Mouse (Mus musculus) bone marrow macrophage, adult 2 months (primary cell): ENCODE data around the gene Hoxd8. TPM values are rescaled to one million over a fixed set of nuclear protein-coding genes. Genes with fewer than 3 reads are reported as not detected.

Experiments
- H3K27ac ChIP-seq: 2 replicates; pipeline ENCODE4 v1.5.1; 2012; ENCODE audit warnings: low read depth, low read length; ENCODE audit not compliant: insufficient read depth
- H3K4me1 ChIP-seq: 2 replicates; pipeline ENCODE4 v1.6.1; 2012; ENCODE audit warnings: low read length; ENCODE audit not compliant: control insufficient read depth, insufficient read depth
- H3K4me3 ChIP-seq: 2 replicates; pipeline ENCODE4 v1.5.1; 2012; ENCODE audit warnings: mild to moderate bottlenecking, low read length, moderate library complexity; ENCODE audit not compliant: insufficient read depth
- CTCF ChIP-seq: IDR thresholded peaks from 2 replicates; pipeline ENCODE4 v1.5.1; 2012; ENCODE audit warnings: low read depth, mild to moderate bottlenecking, low read length, moderate library complexity
- POLR2A ChIP-seq: IDR thresholded peaks from 2 replicates; pipeline ENCODE4 v1.6.1; 2012; ENCODE audit warnings: mild to moderate bottlenecking, low read depth, low read length, borderline replicate concordance
- polyA plus RNA-seq: library from polyadenylated mRNA; stranded (reverse); fragments of >200 nt; gene quantifications from 2 replicates; pipeline ENCODE4 v1.2.4, GENCODE M21; 2012; ENCODE audit not compliant: missing spikeins, insufficient read depth, insufficient read length

Hoxd8 gene
- polyA plus RNA-seq, 1 experiment = not detected

GRCm38 (mm10) chr2:74685059-74685603 lies 19.3 kb upstream of the Hoxd8 start:
- Histone ChIP-seq H3K4me3 (no peak overlapping the region), H3K27ac (no peak overlapping the region), H3K4me1 (no peaks in the 10 kb centered on the region)
- TF ChIP-seq POLR2A = no peak
- no peak for TF ChIP-seq CTCF

- H3K4me3 ChIP-seq = no peak overlapping the region
- TF ChIP-seq POLR2A (no peak), CTCF (no peak)
- no peaks in the 10 kb centered on the region for H3K4me1 ChIP-seq
- no peak overlapping the region for H3K27ac ChIP-seq
Observed at GRCm38 (mm10) chr2:74686301-74686987, 18.0 kb upstream of the Hoxd8 start.

- no peak for TF ChIP-seq POLR2A
- no peak for TF ChIP-seq CTCF
- no peaks in the 10 kb centered on the region for H3K4me1 ChIP-seq
- no peak overlapping the region for H3K27ac ChIP-seq
- H3K4me3 ChIP-seq = no peak overlapping the region
Observed at GRCm38 (mm10) chr2:74686988-74687697, 17.3 kb upstream of the Hoxd8 start.

DNA sequence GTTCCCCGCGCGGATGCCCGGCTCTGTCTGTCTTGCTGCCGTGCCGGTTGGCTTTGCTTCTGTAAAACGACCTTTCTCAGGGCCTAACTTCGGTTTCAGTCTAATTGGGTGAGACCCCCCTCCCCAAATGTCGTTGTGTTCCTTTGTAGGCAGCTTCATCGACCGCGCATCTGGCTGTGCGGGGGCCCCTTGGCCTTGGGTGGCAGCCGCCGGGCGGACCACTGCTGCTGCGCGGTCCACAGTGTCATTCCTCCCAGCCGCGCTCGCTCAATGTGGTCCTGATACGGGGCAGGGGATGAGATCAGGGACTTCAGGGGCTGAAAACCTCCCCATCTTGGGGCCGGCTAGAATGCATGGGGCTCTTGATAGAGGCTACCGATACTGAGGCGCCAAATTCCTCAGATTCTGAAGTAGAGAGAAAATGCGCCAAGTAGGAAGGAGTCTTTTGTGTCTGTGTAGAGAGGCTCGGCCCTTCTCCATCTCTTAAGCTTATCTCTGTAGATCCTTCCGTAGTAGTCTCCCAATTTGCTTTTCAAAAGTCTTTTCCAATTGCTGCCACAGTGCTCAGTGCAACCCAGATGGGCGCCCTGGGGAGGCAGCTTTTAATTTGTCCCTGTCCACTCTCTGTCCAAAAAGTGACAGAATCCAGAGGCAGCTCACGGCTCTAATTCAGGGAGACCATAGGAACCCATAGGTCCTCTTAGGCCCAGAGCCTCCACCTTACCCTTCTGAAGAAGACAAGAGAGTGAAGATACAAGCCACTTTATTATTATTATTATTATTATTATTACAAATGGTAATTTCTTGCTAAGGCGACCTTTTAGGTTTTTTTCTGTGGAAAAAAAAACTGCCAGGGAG lies 16.5 kb upstream of the Hoxd8 start:
- TF ChIP-seq POLR2A (no peak), CTCF (no peak)
- H3K27ac ChIP-seq = no peak overlapping the region
- H3K4me1 ChIP-seq = no peaks in the 10 kb centered on the region
- H3K4me3 ChIP-seq = no peak overlapping the region

GRCm38 (mm10) chr2:74688795-74689573 lies 15.4 kb upstream of the Hoxd8 start:
- Histone ChIP-seq H3K27ac (no peak overlapping the region), H3K4me3 (no peak overlapping the region), H3K4me1 (no peaks in the 10 kb centered on the region)
- TF ChIP-seq POLR2A (no peak), CTCF (no peak)

DNA sequence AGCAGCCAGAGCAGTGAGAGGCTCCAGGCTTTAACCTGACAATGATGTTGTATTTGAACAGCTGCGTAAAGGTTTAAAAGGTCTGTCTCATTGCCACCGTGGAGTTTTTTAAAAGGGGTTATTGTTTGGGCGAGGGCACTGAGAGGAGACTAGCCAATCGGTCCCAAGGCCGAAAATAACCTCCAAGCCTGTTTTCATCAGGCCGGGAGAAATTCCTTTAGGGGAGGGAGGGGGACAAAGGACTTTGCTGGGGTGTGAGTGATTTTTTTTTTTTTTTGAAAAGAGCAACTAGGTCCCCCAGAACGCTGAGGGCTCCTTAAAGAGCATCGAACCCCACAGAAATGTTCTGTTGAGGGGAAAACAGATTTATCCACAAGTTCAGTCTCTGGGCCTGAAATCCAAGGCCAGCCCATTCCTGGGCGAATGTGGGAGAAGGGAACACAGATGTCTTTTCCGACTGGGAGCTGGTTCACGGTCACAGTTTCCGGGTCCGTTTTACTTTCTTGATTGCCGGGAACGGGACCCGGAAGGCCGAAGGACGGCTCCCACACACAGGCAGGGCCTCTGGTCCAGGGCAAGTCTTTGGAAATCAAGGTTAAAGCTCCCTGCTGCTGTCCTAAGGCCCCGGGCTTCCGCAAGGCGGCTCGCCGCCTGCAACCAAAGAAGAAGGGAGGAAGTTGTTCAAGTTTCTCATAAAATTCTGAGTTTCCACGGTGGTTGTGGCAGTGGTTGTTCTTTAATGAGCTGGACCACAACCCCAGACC lies 14.7 kb upstream of the Hoxd8 start:
- no peak overlapping the region for H3K27ac ChIP-seq
- no peak for TF ChIP-seq POLR2A
- no peak for TF ChIP-seq CTCF
- no peaks in the 10 kb centered on the region for H3K4me1 ChIP-seq
- H3K4me3 ChIP-seq = no peak overlapping the region

GRCm38 (mm10) chr2:74690338-74690716 lies 14.1 kb upstream of the Hoxd8 start:
- no peak overlapping the region for H3K4me3 ChIP-seq
- TF ChIP-seq CTCF = no peak
- TF ChIP-seq POLR2A = no peak
- H3K4me1 ChIP-seq = no peaks in the 10 kb centered on the region
- no peak overlapping the region for H3K27ac ChIP-seq

GRCm38 (mm10) chr2:74691022-74691951 lies 13.1 kb upstream of the Hoxd8 start, which contains the start of gene Hoxd10:
Gene Hoxd10 (plus strand): TSS chr2:74691924.
- TF ChIP-seq POLR2A (no peak), CTCF (no peak)
- H3K4me3 ChIP-seq = no peak within 1 kb of the TSS
- no peaks in the 10 kb centered on the region for H3K4me1 ChIP-seq
- no peak within 1 kb of the TSS for H3K27ac ChIP-seq
